Mouse (Mus musculus): ENCODE results near the gene Ap1s1.
A peak's percentile ranks its signal among the peaks of the same experiment; 100 is the strongest.

The Ap1s1 gene

GRCm38 (mm10) chr5:137065454-137065853 is 19.5 kb upstream of the Ap1s1 start:
- DNase-seq (ENCODE audit: low spot score in 2 of 2) = no peak

- no peak for DNase-seq (ENCODE audit: low spot score in 2 of 2)
These were observed 16.7 kb upstream of the Ap1s1 start for GRCm38 (mm10) chr5:137062601-137063000.

- peak in 1 of 2 experiments; percentile 36 for DNase-seq (ENCODE audit: low spot score in 2 of 2)
These were observed 16.0 kb upstream of the Ap1s1 start for GRCm38 (mm10) chr5:137061809-137062481.

GRCm38 (mm10) chr5:137054873-137055272 is 8.9 kb upstream of the Ap1s1 start:
- no peak for DNase-seq (ENCODE audit: low spot score in 2 of 2)

GRCm38 (mm10) chr5:137054299-137054698 is 8.4 kb upstream of the Ap1s1 start:
- no peak for DNase-seq (ENCODE audit: low spot score in 2 of 2)

- no peak for DNase-seq (ENCODE audit: low spot score in 2 of 2)
These were observed 6.1 kb upstream of the Ap1s1 start for GRCm38 (mm10) chr5:137051914-137052505.

- DNase-seq (ENCODE audit: low spot score in 2 of 2) = no peak
These were observed 5.2 kb upstream of the Ap1s1 start for GRCm38 (mm10) chr5:137051125-137051524.

GRCm38 (mm10) chr5:137046991-137047390 is 1.1 kb upstream of the Ap1s1 start:
- no peak for DNase-seq (ENCODE audit: low spot score in 2 of 2)

- no peak for DNase-seq (ENCODE audit: low spot score in 2 of 2)
These were observed 386 bp upstream of the Ap1s1 start for GRCm38 (mm10) chr5:137046324-137046718.

GRCm38 (mm10) chr5:137043997-137044396 is 1.9 kb downstream of the Ap1s1 start:
- DNase-seq (ENCODE audit: low spot score in 2 of 2) = no peak

- no peak for DNase-seq (ENCODE audit: low spot score in 2 of 2)
These were observed 4.5 kb downstream of the Ap1s1 start for GRCm38 (mm10) chr5:137041442-137041841.

- DNase-seq (ENCODE audit: low spot score in 2 of 2) = no peak
These were observed 6.5 kb downstream of the Ap1s1 start for GRCm38 (mm10) chr5:137039453-137039852.

- DNase-seq (ENCODE audit: low spot score in 2 of 2) = no peak
These were observed 9.7 kb downstream of the Ap1s1 start for GRCm38 (mm10) chr5:137036211-137036610.

- DNase-seq (ENCODE audit: low spot score in 2 of 2) = peak; percentile 89 to 94
These were observed 13.3 kb downstream of the Ap1s1 start for GRCm38 (mm10) chr5:137032641-137033074.

- peak in 1 of 2 experiments; percentile 71 for DNase-seq (ENCODE audit: low spot score in 2 of 2)
These were observed 13.9 kb downstream of the Ap1s1 start for GRCm38 (mm10) chr5:137032033-137032421.

- DNase-seq (ENCODE audit: low spot score in 2 of 2) = no peak
These were observed 14.6 kb downstream of the Ap1s1 start for GRCm38 (mm10) chr5:137031076-137032032.

- DNase-seq (ENCODE audit: low spot score in 2 of 2) = no peak
These were observed 15.5 kb downstream of the Ap1s1 start for GRCm38 (mm10) chr5:137030416-137030810.

- DNase-seq (ENCODE audit: low spot score in 2 of 2) = peak; percentile 94 to 98
These were observed 16.1 kb downstream of the Ap1s1 start for GRCm38 (mm10) chr5:137029643-137030415.

GRCm38 (mm10) chr5:137029273-137029585 is 16.7 kb downstream of the Ap1s1 start:
- no peak for DNase-seq (ENCODE audit: low spot score in 2 of 2)

GRCm38 (mm10) chr5:137028561-137029272 is 17.2 kb downstream of the Ap1s1 start:
- no peak for DNase-seq (ENCODE audit: low spot score in 2 of 2)

GRCm38 (mm10) chr5:137026092-137026491 is 19.8 kb downstream of the Ap1s1 start, which contains the start of gene Vgf:
TSS of gene Vgf (plus strand) at chr5:137026392.
- DNase-seq (ENCODE audit: low spot score in 2 of 2) = no peak
